Mouse (Mus musculus): Measurements from ENCODE around the gene 9930111J21Rik2.
"Not testable (repeated sequence)": the region's sequence is repeated elsewhere in the genome, so short reads cannot be mapped to it uniquely, and the experiment has no call there.

The 9930111J21Rik2 gene

DNA sequence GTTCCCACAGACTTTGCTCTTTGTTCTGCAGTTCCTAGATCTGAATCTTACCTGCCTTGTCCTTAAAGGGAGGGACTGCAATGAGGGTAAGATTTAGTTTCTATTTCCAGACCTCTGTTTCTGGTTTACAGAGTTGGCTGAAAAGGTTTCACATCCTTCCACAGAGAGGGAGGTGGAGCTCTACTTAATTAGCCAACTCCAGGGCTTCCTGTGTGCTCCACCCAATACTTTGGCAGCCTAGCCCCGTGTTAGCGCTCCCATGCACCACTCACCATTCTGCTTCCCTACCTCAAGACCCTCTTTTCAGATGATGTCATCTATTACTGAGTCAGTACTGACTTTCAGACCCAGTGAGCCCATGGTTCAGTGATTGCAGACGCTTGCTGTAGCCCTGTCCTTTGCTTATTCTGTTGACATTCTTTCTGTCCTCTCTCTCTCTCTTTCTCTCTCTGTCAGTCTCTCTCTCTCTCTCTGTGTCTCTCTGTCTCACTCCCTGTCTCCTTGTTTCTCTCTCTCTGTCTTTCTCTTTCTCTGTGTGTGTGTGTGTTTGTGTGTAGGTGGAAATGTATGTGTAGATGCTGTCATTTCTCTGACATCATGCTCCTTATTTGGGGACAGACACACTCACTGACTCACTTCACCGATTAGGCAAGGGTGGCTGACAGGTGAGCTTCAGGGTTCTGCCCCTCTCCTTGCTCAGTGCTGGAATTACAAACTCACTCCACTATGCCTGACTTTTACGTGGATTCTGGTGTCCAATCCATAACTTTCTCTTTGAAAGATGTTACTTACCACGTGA lies at the start of gene 9930111J21Rik2:
Gene 9930111J21Rik2, minus strand, starts transcription at position 150 of the 799 bp plus-strand sequence.
- not testable (repeated sequence) for DNase-seq (ENCODE audit: low spot score)

DNA sequence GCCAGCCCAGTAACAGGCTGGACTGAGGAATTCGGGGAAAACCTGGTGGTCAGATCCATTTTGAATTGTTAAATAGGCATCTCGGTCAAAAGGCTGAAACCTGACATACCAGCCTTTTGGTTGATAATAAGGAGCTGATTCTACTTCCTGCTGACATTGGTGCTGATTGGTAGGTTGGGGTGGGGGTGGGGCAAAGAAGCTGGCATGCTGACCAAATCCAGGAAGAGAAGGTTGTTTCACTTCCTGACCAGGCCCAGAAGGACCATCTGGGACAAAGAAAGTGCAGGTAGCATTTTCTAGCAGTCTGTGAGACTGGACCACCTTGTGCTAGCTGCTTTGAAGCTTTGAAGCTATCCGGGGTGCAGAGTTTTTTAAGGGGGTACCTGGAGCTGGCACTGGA lies 49.4 kb upstream of the 9930111J21Rik2 start:
- DNase-seq (ENCODE audit: low spot score), result no peak

DNA sequence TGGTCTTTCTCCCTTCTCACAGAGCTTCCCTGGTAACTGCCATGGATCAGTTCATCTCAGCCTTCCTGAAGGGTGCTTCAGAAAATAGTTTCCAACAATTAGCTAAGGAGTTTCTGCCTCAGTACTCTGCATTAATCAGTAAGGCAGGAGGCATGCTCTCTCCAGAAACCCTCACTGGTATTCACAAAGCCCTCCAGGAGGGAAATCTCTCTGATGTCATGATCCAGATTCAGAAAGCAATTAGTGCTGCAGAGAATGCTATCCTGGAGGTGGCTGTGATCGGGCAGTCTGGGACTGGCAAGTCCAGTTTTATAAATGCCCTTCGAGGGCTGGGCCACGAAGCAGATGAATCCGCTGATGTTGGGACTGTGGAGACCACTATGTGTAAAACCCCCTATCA lies 44.3 kb upstream of the 9930111J21Rik2 start:
- no peak for DNase-seq (ENCODE audit: low spot score)

DNA sequence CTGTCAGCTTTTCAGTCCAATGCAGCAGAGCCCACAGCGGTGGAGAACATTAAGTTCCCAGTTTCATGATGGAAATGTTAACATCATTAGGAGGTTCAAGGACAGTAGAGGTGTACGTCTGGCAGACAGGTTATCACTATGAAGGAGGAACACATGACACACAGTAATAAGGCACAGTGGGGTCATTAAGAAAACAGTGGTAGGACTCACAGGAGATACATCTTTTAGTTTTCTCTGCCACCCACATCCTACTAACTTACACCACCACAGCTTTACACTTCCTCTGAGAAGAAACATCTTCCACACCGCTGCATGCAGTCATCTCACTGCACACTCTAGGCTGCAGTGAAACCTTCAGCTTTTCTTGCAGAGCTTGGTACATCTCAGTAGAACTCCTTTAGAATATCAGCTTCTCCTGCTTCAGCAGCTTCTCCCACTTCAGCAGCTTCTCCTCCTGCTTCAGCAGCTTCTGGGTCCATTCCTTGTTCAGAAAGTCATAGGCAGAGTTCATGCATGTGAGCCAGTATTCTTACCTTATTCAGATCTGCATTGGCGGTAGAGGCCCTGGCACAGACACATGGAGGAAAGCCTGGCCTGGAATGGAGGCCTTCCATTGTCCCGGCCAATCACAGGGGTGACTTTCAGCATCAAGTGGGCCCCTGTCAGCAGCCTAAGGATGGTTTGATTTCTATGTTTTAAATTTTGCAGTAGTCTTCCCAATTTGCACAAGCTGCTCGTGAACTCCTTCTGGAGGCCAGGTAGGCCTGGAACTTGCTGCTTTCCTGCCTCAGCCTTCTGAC lies 43.0 kb upstream of the 9930111J21Rik2 start:
- peak; percentile 76 for DNase-seq (ENCODE audit: low spot score)

DNA sequence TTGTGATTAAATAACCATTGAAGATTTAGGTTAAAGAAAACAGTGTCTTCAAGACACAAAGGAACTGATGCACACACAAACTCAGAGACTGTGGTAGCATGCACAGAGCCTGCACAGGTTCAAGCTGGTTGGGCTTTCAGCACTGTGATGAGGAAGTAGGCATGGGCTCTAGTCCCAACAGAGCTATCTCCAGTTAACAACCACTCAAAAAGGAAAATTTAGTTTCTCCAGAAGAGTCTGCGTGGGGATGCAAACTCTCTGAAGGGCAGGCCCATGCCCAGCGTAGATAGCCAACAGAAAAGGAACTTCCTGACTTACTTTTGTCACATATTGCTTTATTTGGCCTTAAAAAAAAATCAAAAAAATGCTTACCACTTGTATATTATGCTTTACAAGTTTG lies 41.7 kb upstream of the 9930111J21Rik2 start:
- DNase-seq (ENCODE audit: low spot score), result no peak

DNA sequence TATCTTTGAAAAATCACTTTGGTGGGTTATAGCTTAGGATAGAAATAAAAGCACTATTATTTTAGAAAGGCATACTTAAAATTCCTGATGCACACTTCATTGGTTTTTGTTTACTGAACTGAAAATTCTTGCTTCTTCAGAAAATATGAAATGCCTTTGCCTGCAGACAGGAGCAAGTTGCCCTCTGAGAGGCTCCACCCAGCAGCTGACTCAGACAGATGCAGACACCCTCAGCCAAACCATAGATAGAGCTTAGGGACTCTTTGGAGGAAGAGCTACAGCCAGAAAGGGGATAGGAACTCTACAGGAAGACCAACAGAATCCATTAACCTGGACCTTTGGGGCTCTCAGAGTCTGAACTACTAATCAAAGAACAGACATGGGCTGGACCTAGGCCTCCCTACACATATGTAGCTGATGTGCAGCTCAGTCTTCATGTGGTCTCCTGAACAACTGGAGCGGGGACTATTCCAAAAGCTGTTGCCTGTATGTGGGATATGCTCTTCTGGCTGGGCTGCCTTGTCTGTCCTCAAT lies 41.1 kb upstream of the 9930111J21Rik2 start:
- no peak for DNase-seq (ENCODE audit: low spot score)

DNA sequence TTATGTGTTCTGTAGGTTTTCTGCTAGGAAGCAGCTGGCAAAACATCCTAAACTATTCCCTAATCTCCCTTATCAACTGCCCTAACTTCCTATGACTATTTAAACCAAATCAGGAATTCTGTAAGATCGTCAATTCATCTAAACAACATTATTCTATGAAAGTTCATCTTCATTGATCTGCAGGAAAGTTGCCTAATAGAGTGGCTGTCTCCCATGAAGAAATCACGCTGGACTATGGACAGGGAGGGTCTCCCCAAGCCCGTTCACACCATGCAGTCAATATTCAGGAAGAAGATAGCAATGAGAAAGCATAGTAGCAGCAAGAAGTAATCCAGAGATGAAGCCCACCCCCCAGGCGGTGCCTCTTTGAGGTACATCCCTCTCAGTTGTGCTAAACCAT lies 40.1 kb upstream of the 9930111J21Rik2 start:
- DNase-seq (ENCODE audit: low spot score), result no peak

DNA sequence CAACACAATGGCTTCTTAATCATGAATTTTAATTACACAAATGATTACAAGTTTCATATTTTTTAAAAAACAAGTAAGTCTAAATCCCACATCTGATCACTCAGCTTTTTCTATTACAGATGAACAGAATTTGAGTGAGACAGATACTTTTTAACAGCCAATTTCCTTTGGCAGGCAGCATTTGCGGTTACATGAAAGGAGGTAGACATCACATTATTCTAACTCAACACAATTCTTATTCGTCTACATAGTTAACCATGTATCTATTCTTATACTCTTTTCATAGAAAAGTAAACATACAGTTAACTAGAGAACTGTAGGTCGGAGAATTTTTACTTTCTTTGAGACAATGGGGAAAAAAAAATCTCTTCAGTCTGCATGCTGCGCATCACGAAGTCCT lies 39.5 kb upstream of the 9930111J21Rik2 start:
- DNase-seq (ENCODE audit: low spot score), result no peak

DNA sequence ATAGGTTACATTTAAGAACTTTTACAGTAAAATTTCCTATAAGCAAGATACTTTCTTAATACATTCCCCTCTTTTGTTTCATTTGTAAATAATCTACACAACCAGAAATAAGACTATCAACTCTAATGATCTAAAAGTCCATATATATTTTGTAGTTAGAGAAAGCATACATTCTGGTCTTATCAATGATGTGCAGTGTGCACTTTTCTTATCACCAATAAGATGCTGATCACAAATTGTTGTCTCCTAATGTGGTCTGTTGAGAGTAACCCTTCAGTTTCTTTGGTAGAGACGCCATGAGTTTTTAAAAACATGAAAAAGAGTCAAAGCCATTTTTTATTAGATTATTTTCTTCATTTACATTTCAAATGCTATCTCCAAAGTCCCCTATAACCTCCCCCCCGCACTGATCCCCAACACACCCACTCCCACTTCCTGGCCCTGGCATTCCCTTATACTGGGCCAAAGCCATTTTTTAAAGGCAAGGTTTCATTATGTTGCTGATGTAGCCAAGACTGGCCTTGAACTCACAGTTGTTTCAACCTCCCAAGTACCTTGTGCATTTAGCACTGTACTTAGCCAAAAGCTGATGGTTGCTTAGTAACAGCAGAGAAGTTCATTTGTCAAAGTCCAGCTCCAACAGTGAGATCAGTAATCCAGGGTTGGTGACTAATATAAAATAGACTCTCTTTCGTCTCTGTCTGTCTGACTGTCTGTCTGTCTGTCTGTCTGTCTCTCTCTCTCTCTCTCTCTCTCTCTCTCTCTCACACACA lies 38.9 kb upstream of the 9930111J21Rik2 start:
- DNase-seq (ENCODE audit: low spot score), result no peak

DNA sequence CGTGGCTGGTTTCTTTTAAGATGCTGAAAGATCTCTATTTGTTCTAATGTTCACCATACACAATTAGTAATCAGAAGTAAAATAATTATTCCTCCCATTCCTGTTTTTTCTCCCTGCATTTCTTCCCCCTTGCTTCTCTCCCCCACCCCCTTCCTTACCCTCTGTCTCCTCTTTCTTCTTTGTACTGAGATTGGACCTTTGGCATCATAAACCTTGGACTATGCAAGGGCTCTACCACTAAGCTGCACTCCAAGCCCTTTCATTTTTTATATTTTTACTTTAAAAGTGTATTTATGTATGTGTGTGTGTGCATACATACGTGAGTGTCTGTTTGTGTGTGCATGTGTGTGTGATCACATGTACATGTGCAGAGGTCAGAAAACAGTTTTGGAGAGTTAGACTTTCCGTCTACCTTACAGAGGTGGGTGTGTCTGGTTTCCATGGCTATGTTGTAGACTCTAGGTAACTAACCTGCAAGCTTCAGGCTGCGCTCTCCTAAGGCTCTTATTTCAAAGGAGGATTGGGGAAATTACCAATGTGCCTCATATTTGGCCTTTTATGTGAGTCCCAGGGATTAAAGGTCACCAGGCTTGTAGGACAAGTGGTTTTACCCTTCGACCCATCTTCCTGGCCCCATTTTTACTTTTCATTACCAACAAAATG lies 38.1 kb upstream of the 9930111J21Rik2 start:
- DNase-seq (ENCODE audit: low spot score), result no peak

DNA sequence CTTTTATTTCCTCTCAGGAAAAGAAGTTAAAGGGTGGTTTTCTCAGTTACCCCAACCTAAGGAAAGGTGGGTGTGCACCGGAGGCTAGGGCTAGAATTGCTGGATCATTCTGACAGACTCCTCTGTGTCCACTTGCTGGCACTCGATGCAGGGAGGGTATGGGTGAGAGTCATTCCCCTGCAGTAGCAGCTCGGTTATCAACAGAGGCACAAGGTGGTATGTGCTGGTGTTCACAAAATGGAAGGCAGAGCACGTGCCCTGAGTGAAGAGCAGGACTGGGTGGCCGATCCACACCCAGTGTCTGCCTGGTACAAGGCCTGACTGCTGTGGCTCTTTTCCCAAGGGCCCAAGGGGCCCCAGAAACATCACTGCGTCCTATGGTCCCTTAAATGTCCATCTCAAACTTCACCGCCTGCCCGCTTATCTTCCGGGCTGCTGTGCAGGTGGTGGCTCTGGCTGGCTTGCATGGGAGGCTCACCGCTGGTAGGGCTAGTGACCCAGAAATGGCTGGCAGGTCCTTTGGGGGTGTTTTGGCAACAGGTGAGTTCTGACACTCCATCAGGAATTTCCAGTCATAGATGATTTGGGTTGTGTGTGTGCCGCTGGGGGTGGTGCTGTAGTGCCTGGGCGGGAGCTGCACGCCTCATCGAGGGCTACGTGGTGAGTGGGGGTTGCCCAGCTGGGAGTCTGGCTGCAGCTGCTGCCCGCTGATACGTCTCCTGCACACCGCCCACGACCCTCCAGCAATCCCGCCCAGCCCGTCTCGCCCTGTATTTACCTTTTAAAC lies 37.0 kb upstream of the 9930111J21Rik2 start:
- peak; percentile 42 for DNase-seq (ENCODE audit: low spot score)

DNA sequence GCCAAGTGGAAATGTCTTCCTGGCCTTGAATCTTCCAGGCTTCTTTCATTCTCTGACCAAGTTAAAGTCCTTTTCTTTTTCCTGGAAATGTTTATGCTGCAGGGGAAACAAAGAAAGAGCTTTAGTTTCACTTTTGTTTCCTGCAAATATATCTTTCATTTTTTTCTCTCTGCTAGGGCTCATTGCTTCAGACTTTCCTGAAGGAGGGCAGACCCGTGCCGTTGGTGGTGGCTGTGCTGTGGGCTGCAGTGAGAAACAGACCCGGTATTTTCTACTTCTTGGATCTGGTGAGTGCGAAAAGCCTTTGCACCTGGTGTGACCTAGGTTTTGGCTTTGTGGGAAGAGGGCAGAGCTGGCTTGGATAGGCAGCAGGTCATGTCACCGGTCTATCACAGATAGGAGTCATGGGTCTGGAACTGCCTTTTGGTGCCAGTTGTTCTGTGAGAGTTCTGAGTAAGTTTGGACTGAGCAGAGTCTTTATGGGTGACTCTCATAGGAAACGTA lies 35.9 kb upstream of the 9930111J21Rik2 start:
- DNase-seq (ENCODE audit: low spot score), result peak; percentile 39

DNA sequence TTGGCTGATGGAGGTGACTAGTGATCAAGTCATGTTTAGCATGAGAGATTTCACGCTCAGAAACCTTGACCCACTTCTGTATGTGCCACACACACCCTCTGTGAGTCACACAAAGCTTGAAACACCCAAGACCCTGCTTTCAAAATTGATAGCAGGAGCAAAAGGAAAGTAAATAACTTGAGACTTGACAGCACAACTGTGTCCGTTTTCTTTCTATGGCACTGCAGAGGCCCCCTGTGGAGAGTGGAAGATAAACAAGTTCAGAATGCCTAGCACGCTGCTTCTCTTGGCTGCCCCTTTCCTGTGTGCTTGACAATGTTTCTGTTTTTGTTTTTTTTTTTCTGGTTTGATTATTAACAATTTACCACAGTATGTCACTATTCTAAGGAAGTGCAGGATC lies 33.8 kb upstream of the 9930111J21Rik2 start:
- peak; percentile 71 for DNase-seq (ENCODE audit: low spot score)

DNA sequence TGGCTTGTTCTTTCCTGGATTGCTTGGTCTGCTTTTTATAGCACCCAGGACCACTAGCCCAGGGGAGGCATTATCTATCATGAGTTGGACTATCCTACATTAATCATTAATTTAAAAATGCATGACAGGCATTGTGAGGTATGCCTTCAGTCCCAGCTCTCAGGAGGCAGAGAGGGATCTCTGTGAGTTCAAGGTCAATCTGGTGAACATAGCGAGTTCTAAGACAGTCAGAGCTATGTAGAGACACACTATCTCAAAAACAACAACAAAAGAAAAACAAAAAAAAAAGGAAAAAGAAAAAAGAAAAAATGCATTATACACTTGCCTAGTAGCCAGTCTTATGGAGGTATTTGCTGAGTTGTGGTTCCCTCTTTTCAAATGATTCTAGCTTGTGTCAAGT lies 33.3 kb upstream of the 9930111J21Rik2 start:
- DNase-seq (ENCODE audit: low spot score), result no peak

DNA sequence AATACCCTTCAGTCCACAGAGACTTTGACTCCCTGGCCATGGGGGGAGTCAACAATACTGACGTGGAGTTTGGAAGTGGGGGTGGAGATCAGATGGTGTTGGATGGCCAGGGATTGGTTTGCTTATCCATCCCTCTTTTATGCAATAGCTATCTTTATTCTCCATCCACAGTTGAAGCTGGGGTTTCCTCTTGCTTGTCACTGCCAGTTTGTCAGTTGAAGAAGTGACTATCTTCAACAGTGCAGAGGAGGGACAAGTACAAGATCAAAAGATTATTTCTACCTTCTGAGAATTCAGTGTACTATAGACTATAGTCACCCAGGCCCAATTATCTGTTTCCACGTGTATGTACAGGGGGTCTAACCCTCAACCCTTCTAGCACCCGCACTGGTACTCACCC lies 32.8 kb upstream of the 9930111J21Rik2 start:
- DNase-seq (ENCODE audit: low spot score), result no peak

DNA sequence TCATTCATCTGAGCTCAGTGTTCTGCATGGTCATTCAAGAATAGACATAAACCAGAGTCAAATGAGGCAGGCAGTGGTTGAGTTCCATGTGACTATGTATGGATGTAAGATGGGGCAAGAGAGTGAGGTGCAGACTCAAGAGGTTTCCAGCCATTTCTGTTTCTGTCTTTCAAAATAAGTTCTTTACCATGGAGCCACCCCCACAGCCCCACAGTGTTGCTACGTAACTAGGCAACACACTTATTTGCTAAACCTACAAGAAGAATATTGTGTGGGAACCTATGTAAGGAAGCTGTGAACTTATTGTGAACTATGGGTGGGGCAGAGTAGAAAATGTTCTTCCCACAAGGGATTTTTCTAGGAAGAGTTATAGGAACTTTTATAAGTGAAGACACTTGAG lies 32.1 kb upstream of the 9930111J21Rik2 start:
- peak; percentile 68 for DNase-seq (ENCODE audit: low spot score)

DNA sequence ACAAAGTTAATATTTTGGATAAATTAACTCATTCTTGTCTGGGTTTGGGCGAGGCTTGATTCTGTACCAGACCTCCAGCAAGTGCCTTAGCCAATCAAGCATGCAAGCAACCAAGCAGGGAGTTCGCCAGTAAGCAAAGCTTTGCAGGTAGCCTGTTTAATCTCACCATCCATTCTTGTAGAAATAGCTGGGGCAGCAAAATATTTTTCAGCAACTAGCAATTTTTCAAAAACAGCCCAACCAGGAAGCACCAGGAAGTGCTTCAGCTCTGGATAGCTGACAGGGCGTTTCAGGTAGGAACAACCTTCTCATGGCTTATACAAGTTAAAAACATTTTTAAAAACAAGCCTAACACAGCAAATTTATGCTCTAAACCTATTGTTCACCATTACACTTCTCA lies 30.8 kb upstream of the 9930111J21Rik2 start:
- DNase-seq (ENCODE audit: low spot score), result no peak

DNA sequence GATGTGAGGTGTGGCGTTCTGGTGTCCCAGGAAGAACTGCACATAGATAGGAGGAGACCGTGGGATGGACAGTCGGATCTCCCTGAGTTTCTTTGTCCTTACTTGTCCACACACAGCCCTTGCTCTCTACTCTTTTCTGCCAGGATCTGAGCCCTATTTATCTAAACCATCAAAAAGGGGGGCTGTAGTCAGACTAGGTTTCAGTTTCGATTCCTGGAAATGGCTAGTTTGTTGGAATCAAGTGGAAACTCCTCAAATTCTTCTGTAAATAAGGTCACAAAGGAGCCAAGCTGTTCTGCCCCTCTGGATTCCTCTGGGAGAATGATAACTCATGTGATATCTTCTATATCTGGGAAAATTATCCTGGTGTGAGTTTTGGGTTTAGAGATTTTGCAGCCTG lies 30.3 kb upstream of the 9930111J21Rik2 start:
- no peak for DNase-seq (ENCODE audit: low spot score)

DNA sequence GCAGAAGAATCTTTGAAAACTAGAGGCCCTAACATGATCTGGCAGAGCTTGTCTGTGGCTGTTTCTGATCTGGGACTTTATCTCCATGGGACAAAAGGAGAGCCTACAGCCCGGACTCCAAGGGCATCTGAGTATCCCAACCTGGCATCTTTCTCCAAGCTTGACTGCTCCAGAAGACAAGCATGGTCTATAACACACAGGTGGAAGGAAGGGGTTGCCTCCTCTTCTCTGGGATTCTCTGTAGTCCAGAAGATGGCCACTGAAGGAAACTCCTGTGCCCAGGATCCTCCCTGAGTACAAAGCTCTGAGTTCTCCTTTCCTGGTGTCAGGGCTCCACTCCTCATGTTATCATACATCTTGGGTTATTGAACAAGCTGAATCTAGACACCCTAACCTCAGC lies 29.6 kb upstream of the 9930111J21Rik2 start:
- DNase-seq (ENCODE audit: low spot score), result no peak

DNA sequence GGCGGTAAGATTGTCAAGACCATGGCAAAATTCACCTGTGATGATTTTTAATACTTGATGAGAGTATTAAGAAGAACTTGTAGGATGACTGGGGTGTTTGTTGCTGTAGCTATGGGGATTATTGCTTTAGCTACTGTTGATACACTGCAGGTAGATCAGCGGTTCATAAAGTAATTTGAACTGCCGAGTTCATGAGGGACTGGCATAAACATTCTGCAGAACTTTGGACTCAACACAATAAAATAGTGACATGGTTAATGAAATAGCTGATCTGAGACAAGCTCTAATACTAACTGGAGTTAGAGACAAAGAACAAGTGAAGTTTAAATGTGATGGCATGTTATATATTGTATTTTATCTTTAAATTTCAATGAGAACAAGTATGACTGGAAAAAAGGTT lies 27.7 kb upstream of the 9930111J21Rik2 start:
- no peak for DNase-seq (ENCODE audit: low spot score)

DNA sequence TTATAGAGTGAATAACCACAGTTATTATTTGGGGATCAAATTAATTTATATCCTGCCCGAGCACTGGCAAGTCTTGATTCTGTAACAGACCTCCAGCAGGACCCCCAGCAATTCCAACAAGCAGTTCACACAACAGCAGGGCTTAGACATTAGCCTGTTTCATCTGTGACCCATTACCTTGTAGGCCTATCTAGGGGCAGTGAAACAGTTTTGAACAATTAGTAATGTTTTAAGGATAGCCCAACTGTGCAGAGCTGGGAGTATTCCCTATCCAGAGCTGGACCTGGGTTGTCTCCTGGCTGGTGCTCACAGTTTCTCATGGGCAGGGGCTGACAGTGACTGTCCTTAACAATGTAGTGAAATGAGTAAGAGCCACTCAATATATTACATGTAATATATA lies 26.0 kb upstream of the 9930111J21Rik2 start:
- no peak for DNase-seq (ENCODE audit: low spot score)

Measured in T-cell, adult 2 months (primary cell).